Mouse (Mus musculus): ENCODE measurements around the gene C1qtnf2. TPM values are rescaled to one million over a fixed set of nuclear protein-coding genes. Genes with fewer than 3 reads are reported as not detected.

C1qtnf2 gene
- polyA plus RNA-seq (2017; shearing (Covaris generic)), result not detected

GRCm38 (mm10) chr11:43474225-43474774 is at the start of gene C1qtnf2:
Gene C1qtnf2, plus strand, starts transcription at chr11:43474276.

GRCm38 (mm10) chr11:43425824-43426413 is 48.2 kb upstream of the C1qtnf2 start, which contains the start of gene Pttg1:
Gene Pttg1, minus strand, starts transcription at chr11:43426251.

DNA sequence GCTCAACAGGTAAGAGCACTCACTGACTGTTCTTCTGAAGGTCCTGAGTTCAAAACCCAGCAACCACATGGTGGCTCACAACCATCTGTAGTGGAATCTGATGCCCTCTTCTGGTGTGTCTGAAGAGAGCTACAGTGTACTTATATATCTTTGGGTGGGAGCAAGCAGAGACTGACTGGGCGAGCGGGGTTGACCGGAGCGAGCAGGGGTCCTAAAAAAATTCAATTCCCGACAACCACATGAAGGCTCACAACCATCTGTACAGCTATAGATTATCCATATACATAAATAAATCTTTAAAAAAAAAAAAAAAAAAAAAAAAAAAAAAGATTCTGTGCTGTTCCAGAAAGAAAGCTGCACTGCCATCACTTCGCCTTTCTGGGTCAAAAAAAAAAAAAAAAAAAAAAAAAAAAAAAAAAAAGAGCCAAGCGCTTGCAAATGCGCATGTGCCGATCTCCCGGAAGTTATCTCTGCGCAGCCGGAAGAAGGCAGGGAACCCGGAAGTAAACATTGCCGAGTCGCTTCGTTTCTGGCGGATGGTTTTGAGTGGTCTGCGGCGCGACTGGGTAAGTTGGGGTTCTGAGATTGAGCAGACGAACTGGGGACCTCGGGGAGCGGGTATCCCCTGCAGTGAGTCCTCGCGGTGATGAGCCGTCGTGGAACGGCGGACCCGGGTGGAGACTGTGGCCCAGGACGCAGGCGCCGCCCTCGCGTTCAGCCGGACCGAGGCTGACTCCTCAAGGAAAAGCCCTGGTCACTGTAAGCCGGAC is 40.6 kb upstream of the C1qtnf2 start, which contains the start of gene Slu7:
Gene Slu7 (plus strand): TSS at position 491 of the 770 bp plus-strand sequence.

DNA sequence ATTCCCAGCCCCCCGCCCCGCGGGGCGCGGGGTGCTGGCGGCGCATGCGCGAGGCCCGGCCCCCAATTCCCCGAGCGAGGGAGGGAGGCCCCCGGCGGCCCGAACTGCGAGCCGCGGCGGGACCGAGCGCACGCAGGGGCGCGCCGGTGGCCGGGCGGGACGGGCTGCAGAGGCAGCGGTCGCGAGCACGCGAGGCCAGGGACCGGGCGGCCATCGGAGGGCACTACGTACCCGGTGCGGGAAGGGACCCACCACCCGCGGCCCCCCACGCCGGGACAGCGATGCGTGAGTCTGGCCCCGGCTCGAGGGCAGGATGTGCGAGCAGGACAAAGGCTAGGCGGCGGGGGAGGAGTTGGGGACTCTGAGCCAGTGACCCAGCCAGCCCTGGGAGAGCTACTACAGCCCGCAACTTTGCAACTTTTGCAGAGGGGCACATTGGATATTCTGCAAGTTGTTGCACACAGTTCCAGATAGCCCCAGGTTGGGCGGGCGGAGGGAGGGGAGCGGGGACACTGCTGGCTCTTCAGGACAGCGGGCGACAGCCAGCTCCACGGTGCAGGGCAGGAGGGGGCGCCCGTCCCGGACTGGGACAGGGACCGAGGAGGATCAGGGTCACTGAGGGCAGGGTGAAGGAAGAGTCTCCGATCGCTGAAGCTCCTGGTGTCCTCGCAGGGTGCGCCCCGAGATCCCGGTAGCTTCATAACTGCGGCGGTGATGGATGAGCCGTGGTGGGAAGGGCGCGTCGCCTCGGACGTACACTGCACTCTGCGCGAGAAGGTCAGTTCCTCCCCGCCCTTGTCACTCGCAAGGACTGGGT is 54.8 kb downstream of the C1qtnf2 start, which contains the start of gene Ccnjl:
Gene Ccnjl (plus strand): TSS at position 102 of the 817 bp plus-strand sequence.

Other genes with a start within 250 kb of the C1qtnf2 start
- gene Pttg1, start 48.0 kb upstream of the C1qtnf2 start, polyA plus RNA-seq (2017; shearing (Covaris generic)), result 100 to 1,000 TPM in 1 of 2 experiments, 10 to 100 TPM in 1; 97.7 to 152 TPM
- 10 to 100 TPM; 87.9 to 90.0 TPM for gene Slu7, start 40.5 kb upstream of the C1qtnf2 start, polyA plus RNA-seq (2017; shearing (Covaris generic))
- under 1 TPM; 0.41 to 0.51 TPM for gene Ccnjl, start 54.5 kb downstream of the C1qtnf2 start, polyA plus RNA-seq (2017; shearing (Covaris generic))
- gene 4933415A04Rik, start 112.8 kb downstream of the C1qtnf2 start, polyA plus RNA-seq (2017; shearing (Covaris generic)), result not detected
- not detected for gene Fabp6, start 127.3 kb downstream of the C1qtnf2 start, polyA plus RNA-seq (2017; shearing (Covaris generic))
- 10 to 100 TPM; 57.6 to 65.0 TPM for gene Pwwp2a, start 207.7 kb downstream of the C1qtnf2 start, polyA plus RNA-seq (2017; shearing (Covaris generic))